ENCODE assay signal across 9 mouse cellular contexts in genomic region chr4:42965039-42965719, GRCm38 (mm10). TPM values are rescaled to one million over a fixed set of nuclear protein-coding genes. Genes with fewer than 3 reads are reported as not detected.
DNase-seq lines count a peak whose midpoint lies in the region; ATAC-seq and TF ChIP-seq lines count a peak whose summit lies in the region.
"Had no signal": no experiment of that assay in that cellular context is flagged by ENCODE, and none has a peak within 500 bp of the region (broad histone marks: within the 10 kb centered on the region; RNA-seq: fewer than 3 reads in every experiment).

No protein-coding gene starts in this region.

- H3K9ac ChIP-seq in lung, postnatal 0 days (replicated peaks; ENCODE audit: low read depth) = no peak overlapping the region

- peak overlapping the region; percentile 19; the same call in 1 of the 2 replicates for H3K4me2 ChIP-seq in lung, postnatal 0 days (replicated peaks; ENCODE audit: low read depth, low read length)

- TF ChIP-seq CTCF in cerebellum, adult 2 months (IDR thresholded peaks at IDR 0.05; ENCODE audit: borderline replicate concordance, insufficient read depth, low read depth, low read length) = peak; percentile 56; the same call in 1 of the 2 replicates
- peak; percentile 86 for TF ChIP-seq CTCF in lung, postnatal 0 days (IDR thresholded peaks at IDR 0.05)

- peak; percentile 64 to 83 for DNase-seq in left cerebral cortex, postnatal 25 days (ENCODE audit: low spot score in 2 of 2)
- DNase-seq in left cerebral cortex, adult 8-10 months (ENCODE audit: low spot score in 2 of 2) = no peak
- DNase-seq in cerebellum, adult 2 months = peak in 1 of 2 experiments; percentile 52
- DNase-seq in forelimb bud, embryonic 11.5 days (ENCODE audit: low read depth, low spot score) = peak; percentile 77
- DNase-seq in kidney, adult 9 months = peak; percentile 52
- DNase-seq in lung, postnatal 0 days (ENCODE audit: low spot score) = peak; percentile 86
- peak; percentile 41 for DNase-seq in retina, adult 2 months (ENCODE audit: low read depth, low spot score)
- DNase-seq in ovary, postnatal 36 days (ENCODE audit: low spot score) = no peak

- no peaks in the 10 kb centered on the region for H3K27me3 ChIP-seq in cerebellum, adult 2 months (ENCODE audit: control insufficient read depth, insufficient read depth, low read length)
- H3K27me3 ChIP-seq in lung, postnatal 0 days (replicated peaks; ENCODE audit: insufficient read depth, low read length) = no peaks in the 10 kb centered on the region

- ATAC-seq in lung, postnatal 0 days = no peak

- TF ChIP-seq EP300 in lung, postnatal 0 days (IDR thresholded peaks at IDR 0.05) = no peak

- 15% methylated on average over 12 of the region's 12 CpGs for WGBS in cerebellum, adult 2 months
- 17% methylated on average over 12 of the region's 12 CpGs for WGBS in lung, postnatal 0 days

- no peaks in the 10 kb centered on the region for H3K9me3 ChIP-seq in lung, postnatal 0 days (ENCODE audit: low read length)

- H3K36me3 ChIP-seq in lung, postnatal 0 days (ENCODE audit: insufficient read depth, low read length) = no peaks in the 10 kb centered on the region

- peak overlapping the region; percentile 13 for H3K4me3 ChIP-seq in cerebellum, adult 2 months (replicated peaks; ENCODE audit: insufficient read depth, low read depth, low read length)
- H3K4me3 ChIP-seq in lung, postnatal 0 days (ENCODE audit: low read depth, low read length) = no peak overlapping the region
- H3K4me3 ChIP-seq: erythroblast, embryonic 14.5 days had no signal

- no peak for TF ChIP-seq POLR2A in cerebellum, adult 2 months (IDR thresholded peaks at IDR 0.05; ENCODE audit: borderline replicate concordance, insufficient read depth, low read length)

- peaks cover 3% of the 10 kb centered on the region; the same call in 1 of the 2 replicates for H3K4me1 ChIP-seq in cerebellum, adult 2 months (ENCODE audit: control insufficient read depth, insufficient read depth, low read length)
- no peaks in the 10 kb centered on the region; the same call in 1 of the 2 replicates for H3K4me1 ChIP-seq in lung, postnatal 0 days (ENCODE audit: insufficient read depth, low read depth, low read length)

- intact Hi-C loops in left cerebral cortex, postnatal 25 days (cut with DNase I) = no loop called here

- no peak overlapping the region for H3K27ac ChIP-seq in cerebellum, adult 2 months (ENCODE audit: insufficient read depth, low read length)
- H3K27ac ChIP-seq in lung, postnatal 0 days (ENCODE audit: low read length) = no peak overlapping the region

RNA-seq across cellular contexts. Expression of gene 1700022I11Rik, which starts 4.2 kb away (rescaled TPM):
- total RNA-seq in left cerebral cortex, postnatal 25 days (2021) = not detected
- total RNA-seq in left cerebral cortex, adult 8-10 months (2022) = not detected
- not detected in 2 replicates for polyA plus RNA-seq in cerebellum, adult 2 months (2012; rRNA removed)
- polyA plus RNA-seq in lung, postnatal 0 days (2015; fragmentation: Nextera tagmentation; extraction: Ambion mirVana) = 0.30 TPM in 1 of 2 replicates, not detected in the other
- polyA plus RNA-seq: erythroblast, embryonic 14.5 days had no signal

RNA-seq across cellular contexts. Expression of gene Dnajb5, which starts 15.6 kb away (rescaled TPM):
- 100 to 1,000 TPM; 221 to 264 TPM for total RNA-seq in left cerebral cortex, postnatal 25 days (2021)
- total RNA-seq in left cerebral cortex, adult 8-10 months (2022) = 100 to 1,000 TPM; 118 to 162 (median 149) TPM
- polyA plus RNA-seq in cerebellum, adult 2 months (2012; rRNA removed) = 55.0 and 58.7 TPM in 2 replicates
- 5.7 and 6.2 TPM in 2 replicates for polyA plus RNA-seq in lung, postnatal 0 days (2015; fragmentation: Nextera tagmentation; extraction: Ambion mirVana)
- polyA plus RNA-seq: erythroblast, embryonic 14.5 days had no signal

RNA-seq across cellular contexts. Expression of gene Vcp, which starts 35.1 kb away (rescaled TPM):
- 100 to 1,000 TPM; 187 to 191 TPM for total RNA-seq in left cerebral cortex, postnatal 25 days (2021)
- total RNA-seq in left cerebral cortex, adult 8-10 months (2022) = 100 to 1,000 TPM; 173 to 199 (median 188) TPM
- 196 and 200 TPM in 2 replicates for polyA plus RNA-seq in cerebellum, adult 2 months (2012; rRNA removed)
- polyA plus RNA-seq in lung, postnatal 0 days (2015; fragmentation: Nextera tagmentation; extraction: Ambion mirVana) = 242 and 262 TPM in 2 replicates

RNA-seq across cellular contexts. Expression of gene Fancg, which starts 45.1 kb away (rescaled TPM):
- 10 to 100 TPM in 1 of 2 experiments, 1 to 10 TPM in 1; 9.1 to 12.1 TPM for total RNA-seq in left cerebral cortex, postnatal 25 days (2021)
- total RNA-seq in left cerebral cortex, adult 8-10 months (2022) = 10 to 100 TPM; 12.5 to 14.6 (median 13.7) TPM
- polyA plus RNA-seq in cerebellum, adult 2 months (2012; rRNA removed) = 36.2 and 36.7 TPM in 2 replicates
- 6.4 and 7.9 TPM in 2 replicates for polyA plus RNA-seq in lung, postnatal 0 days (2015; fragmentation: Nextera tagmentation; extraction: Ambion mirVana)

RNA-seq across cellular contexts. Expression of gene Phf24, which starts 48.7 kb away (rescaled TPM):
- 100 to 1,000 TPM; 337 to 354 TPM for total RNA-seq in left cerebral cortex, postnatal 25 days (2021)
- total RNA-seq in left cerebral cortex, adult 8-10 months (2022) = 100 to 1,000 TPM; 321 to 373 (median 328) TPM
- 79.9 and 84.1 TPM in 2 replicates for polyA plus RNA-seq in cerebellum, adult 2 months (2012; rRNA removed)
- polyA plus RNA-seq in lung, postnatal 0 days (2015; fragmentation: Nextera tagmentation; extraction: Ambion mirVana) = 0.29 and 0.31 TPM in 2 replicates
- polyA plus RNA-seq: erythroblast, embryonic 14.5 days had no signal

Comparison
In these comparisons a context has a peak if more than half of its experiments do, and no peak if none do; other contexts are left out.
1. DNase-seq: peak in left cerebral cortex, postnatal 25 days (2 of 2), forelimb bud, embryonic 11.5 days (single experiment), kidney, adult 9 months (single experiment), lung, postnatal 0 days (single experiment) and retina, adult 2 months (single experiment); none in left cerebral cortex, adult 8-10 months (0 of 2) and ovary, postnatal 36 days (single experiment).